Mouse (Mus musculus): ENCODE data around the gene Ggt5.
"Not testable (repeated sequence)": the region's sequence is repeated elsewhere in the genome, so short reads cannot be mapped to it uniquely, and the experiment has no call there.

The Ggt5 gene

DNA sequence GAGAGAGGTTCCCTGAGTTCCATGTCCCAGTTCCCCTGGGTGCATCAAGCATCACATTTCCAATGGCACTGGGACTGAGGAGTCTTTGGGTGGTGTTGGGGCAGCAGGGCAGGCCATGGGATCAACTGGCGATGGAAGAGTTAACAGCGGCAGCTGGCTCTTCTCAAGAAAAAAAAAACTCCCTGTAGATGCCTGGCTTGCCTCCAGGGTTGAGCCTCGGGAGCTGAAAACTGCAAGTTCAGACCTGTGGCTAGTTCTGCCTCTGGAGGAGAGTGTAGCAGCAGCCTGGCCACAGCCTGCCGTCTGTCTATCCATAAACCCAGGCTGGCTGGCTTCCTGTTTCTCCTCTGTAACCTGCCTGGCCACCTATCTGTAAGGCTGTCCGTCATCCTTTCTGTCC lies at the start of gene Ggt5:
Gene Ggt5 (plus strand): TSS at position 212 of the 400 bp plus-strand sequence.
- peak; percentile 82 for DNase-seq

- DNase-seq, result no peak
Measured at GRCm38 (mm10) chr10:75547901-75548300, 41.2 kb upstream of the Ggt5 start.

DNA sequence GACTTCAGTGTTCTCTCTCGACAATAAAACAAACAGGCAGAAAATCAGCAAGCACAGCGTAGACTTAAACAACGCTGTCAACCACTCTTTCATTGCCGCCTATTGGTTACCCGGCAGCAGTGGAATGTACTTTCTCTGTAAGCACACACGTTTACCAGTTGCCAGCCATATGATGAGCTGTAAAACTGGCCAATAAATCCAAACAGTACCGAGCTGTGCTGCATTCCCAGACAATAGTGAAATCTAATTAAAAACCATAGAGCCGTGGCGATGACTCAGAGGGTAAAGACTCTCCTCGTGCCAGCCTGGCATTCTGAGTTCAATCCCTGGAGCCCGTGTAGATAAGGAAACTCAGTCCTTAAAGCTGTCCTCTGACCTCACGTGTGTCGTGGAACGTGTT lies 40.7 kb upstream of the Ggt5 start:
- DNase-seq, result no peak

DNA sequence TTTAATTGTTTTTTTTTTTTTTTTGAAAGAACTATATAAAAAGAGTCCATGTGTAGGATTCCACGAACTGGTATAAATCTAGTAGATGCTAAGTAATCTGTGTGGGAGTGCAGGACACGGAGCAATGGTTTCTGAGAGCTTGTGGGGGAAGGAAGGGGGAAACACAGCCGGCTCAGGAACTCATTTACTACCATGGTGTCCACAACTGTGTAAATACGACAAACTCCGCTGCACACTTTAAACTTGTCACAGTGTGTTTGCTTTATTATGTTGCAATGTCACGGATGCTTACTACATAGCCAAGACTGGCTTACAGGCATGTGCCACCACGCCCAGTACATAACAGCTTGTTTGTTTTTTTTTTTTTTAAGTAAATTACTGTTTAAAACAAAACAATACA lies 39.3 kb upstream of the Ggt5 start:
- no peak for DNase-seq

GRCm38 (mm10) chr10:75551175-75551574 lies 38.0 kb upstream of the Ggt5 start:
- no peak for DNase-seq

DNA sequence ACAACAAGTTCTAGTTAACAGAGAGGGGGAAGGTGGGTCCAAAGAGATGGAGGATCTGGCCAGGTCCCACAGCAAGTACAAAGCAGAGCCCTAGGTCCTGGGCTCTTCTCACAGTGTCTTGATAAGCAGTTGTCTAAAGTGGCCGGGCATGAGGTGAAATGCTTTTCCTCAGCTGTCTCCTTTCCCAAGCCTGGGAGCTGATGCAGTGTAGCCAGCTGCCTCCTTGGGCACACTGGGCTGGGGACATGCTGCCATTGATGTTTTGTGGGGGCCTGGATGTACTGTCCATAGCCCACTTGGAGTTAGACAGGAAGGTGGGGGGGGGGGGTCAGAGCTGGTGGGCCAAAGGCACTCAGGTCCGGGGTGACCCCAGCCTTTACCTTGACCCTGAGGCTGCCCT lies 37.0 kb upstream of the Ggt5 start:
- DNase-seq, result no peak

DNA sequence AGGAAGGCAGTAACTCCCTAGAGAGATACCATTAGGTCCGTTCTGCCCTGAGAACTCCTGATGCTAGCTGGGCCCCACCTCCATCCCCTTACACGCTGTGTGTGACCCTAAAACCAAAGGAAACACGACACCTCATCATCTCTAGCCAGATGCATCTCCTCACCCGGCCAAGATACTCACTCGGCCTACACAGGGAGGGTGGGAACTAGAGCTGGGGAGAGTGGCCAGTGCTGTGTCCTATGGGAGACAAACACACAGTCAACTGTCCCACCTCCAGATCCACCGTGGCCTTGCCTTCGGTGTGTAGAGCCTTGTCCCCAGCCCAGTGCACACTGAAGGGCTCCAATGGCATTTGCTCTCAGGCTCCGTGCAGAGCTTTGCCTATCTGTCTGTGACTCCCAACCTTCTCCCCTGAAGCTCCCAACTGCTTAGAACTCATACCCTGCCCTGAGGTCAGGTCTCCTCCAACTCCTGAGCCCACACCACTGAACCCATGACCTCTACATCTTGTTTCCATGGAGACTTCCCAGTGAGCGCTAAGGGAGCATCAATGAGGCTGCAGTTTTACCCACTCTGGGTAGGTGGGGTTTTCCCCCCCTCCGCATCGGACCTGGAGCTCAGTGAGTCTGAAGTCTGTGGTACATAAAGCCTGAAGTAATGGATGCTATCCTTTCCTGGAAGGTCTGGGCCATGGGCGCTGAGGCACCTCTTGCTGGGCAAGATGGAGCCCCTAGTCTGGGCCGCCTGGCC lies 36.3 kb upstream of the Ggt5 start:
- no peak for DNase-seq

- no peak for DNase-seq
Measured at GRCm38 (mm10) chr10:75554090-75554489, 35.0 kb upstream of the Ggt5 start.

GRCm38 (mm10) chr10:75555557-75555956 lies 33.6 kb upstream of the Ggt5 start:
- no peak for DNase-seq

GRCm38 (mm10) chr10:75556026-75556425 lies 33.1 kb upstream of the Ggt5 start:
- DNase-seq, result no peak

GRCm38 (mm10) chr10:75558515-75558914 lies 30.6 kb upstream of the Ggt5 start:
- no peak for DNase-seq

GRCm38 (mm10) chr10:75559041-75559675 lies 30.0 kb upstream of the Ggt5 start:
- DNase-seq, result no peak

DNA sequence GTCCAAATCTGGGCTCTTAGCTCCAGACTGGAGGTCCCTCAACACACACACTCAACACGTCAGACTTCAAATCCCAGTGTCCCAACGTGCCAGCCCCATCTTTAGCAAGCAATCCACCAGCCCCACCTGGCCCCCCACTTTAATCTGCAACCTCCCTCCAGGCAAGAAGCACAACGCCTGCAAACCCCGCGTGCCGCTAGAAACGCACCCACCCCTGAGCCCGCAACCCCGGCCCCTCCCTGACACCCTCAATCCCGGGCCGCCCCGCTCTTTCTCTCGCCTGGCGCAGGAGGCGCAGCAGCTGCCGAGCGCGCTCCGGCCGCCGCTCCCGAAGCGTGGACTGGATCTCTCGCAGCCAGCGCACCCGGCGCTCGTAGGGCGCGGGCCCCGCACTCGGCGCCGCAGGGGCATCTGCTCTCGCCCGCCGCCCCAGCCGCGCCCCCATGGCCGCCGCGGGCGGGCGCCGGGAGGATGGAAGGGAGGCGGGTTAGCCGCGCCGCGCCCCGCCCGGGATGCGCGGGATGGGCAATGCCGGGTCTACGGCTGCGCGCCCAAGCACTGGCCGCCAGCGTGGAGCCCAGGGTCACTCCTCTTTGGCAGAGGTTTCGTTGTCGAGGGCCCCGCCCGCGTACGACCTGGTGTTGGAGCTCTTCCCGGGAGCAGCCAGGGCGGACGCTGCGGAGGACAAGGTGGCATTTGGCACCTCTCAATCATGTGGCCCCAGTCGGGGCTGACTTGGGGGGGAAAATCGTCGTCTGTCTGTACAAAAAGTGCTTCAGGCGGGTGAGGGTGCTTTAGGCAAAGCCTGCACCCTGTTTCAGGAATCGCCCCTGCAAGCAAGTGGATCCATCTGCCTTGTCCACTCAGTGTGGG lies 29.2 kb upstream of the Ggt5 start, which contains the start of gene Lrrc75b:
Gene Lrrc75b (minus strand): TSS at position 655 of the 873 bp plus-strand sequence.
- DNase-seq, result peak; percentile 72

DNA sequence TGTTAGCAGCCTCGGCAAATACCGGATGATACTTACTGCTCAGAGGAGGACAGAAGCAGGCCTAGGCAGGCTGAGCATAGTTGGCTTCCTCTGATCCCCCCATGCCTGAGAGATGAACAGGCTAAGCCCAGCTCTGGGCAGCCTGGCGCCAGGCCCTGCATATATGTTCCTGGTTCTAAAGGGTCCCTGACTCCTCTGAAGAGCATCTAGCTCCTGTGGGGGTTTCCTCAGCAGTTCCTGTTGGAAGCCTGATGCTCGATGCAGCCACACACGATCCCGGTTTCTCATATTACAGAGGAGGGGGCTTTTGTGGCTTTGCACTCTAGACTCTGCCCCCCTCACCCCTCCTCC lies 28.6 kb upstream of the Ggt5 start:
- DNase-seq, result no peak

GRCm38 (mm10) chr10:75561071-75561654 lies 28.0 kb upstream of the Ggt5 start, which contains the start of gene Ggt1:
Gene Ggt1 (plus strand): TSS chr10:75561604.
- DNase-seq, result no peak

DNA sequence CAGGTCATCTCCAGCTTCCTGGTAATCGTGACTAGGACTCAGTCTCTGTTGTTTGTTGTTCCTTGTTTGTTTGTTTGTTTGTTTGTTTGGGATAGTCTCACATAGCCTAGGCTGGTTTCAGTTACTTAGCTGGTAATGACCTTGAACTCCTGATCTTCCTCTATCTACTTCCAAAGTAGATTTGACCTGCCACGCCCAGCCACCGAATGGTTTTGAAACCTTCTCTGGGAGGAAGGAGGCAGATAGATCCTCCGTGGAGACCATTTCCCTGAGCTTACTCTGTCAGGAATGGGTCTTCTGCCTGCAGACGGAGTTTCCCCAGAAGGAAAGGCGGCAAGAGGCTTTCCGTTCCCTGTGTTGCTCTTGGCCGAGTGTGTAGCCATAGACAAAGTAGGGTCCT lies 26.5 kb upstream of the Ggt5 start:
- no peak for DNase-seq

- no peak for DNase-seq
Measured at GRCm38 (mm10) chr10:75564687-75565265, 24.4 kb upstream of the Ggt5 start.

GRCm38 (mm10) chr10:75565436-75565835 lies 23.7 kb upstream of the Ggt5 start:
- no peak for DNase-seq

DNA sequence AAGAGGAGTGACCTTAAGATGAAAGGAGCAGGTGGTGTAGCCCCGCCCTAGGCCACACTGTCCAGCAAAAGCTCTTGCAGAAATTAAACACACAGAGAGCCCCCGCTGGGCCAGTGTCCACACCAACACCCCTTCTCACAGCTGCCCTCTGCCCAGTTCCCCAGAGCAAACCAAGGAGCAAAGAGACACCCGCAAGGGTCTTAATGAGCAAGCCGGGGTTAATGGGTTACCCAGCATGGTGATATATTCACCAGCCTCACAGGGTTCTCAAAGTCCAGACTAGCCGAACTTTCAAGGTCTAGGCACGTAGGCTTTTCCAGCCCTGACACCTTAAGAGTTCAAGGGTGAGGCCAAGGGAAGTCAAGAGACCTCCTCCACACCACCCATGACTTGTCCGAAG lies 23.2 kb upstream of the Ggt5 start:
- DNase-seq, result peak; percentile 89

DNA sequence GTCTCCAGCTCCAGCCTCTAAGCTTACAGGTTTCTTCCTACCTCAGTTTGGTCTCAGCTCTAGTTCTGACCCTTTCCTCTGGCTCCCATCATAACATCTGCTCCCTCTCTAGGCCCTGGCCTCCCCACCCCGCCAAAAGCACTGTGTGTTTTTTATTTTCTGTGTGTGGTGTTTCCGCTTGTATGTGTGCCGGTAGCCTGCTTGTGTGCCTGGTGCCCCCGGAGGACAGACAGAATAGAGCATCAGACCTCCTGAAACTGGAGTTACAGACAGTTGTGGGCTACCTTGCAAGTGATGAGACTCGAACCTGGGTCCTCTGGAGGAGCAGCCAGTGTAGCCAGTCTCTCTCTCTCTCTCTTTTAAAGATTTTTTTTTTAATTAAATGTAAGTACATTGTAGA lies 22.8 kb upstream of the Ggt5 start:
- DNase-seq, result no peak

- DNase-seq, result not testable (repeated sequence)
Measured at GRCm38 (mm10) chr10:75566765-75567164, 22.4 kb upstream of the Ggt5 start.

DNA sequence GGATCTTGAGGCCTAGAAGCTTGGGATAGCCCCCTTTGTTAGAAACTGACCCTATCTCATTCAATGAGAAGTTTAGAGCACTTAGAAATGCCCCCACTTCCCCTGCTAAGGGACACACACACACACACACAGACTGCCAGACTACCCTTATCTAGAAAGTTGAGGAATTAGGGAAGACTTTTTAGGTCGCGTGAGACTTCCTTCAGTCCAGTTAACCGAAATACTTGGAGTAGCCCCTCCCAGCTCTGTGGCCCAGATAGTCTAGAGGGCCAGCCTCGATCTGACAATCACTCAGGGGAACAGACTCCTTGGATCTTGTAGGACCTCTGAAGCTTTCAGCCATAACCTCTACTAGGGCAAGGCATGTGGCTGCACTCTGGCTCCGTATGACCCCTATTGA lies 21.1 kb upstream of the Ggt5 start:
- DNase-seq, result no peak

- DNase-seq, result peak; percentile 70
Measured at GRCm38 (mm10) chr10:75568441-75568840, 20.7 kb upstream of the Ggt5 start.

All from kidney, postnatal 14 days (tissue).